Mouse (Mus musculus): Measurements from ENCODE around the gene Tomm40l.

DNA sequence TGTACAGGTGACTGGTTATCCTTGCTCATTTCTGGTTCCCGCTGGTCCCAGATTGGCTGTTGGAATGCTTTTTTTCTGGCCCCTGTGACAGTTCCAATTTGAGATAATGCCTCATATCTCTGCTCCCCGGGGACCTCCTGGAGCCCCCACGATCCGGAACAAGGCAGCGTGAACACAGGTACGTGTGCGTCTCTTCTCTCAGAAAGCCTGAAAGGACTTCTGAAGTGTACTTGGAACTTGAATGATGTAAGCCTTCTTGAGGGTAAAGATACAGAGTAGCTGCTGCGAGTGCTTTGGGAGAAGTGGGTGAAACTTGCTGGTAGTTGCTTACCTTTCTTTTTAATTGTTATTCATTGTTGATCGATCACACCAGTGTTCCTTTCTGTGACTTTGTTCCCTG is 48.9 kb upstream of the Tomm40l start:
- TF ChIP-seq POLR2A (IDR thresholded peaks at IDR 0.05; ENCODE audit: low read depth, low read length) = no peak
- TF ChIP-seq CTCF (conservative IDR thresholded peaks at IDR 0.05; ENCODE audit: insufficient read depth, insufficient read length, low read depth, low read length) = no peak

Data from kidney, adult 2 months (tissue).